In genomic region chr7:83809060-83809459, GRCm38 (mm10) we compare ENCODE assay signal across 10 mouse cellular contexts. TPM values are rescaled to one million over a fixed set of nuclear protein-coding genes. Genes with fewer than 3 reads are reported as not detected.
A peak's percentile ranks its signal among the peaks of the same experiment; 100 is the strongest.
DNase-seq lines count a peak whose midpoint lies in the region; ATAC-seq lines count a peak whose summit lies in the region.
"Had no signal": no experiment of that assay in that cellular context is flagged by ENCODE, and none has a peak within 500 bp of the region (broad histone marks: within the 10 kb centered on the region; RNA-seq: fewer than 3 reads in every experiment).

No protein-coding gene starts in this region.

- no peak overlapping the region for H3K4me3 ChIP-seq in midbrain, embryonic 10.5 days
- H3K4me3 ChIP-seq in midbrain, embryonic 14.5 days (replicated peaks; ENCODE audit: low read depth, low read length): no peak overlapping the region

- DNase-seq in midbrain, embryonic 10.5 days (ENCODE audit: low spot score): no peak
- DNase-seq in midbrain, embryonic 14.5 days: no peak
- DNase-seq in cerebellum, postnatal 36 days: peak; percentile 94 to 98
- DNase-seq in heart, postnatal 36 days: peak; percentile 50 to 52
- DNase-seq in layer of hippocampus, postnatal 14 days (ENCODE audit: low spot score in 2 of 2): peak; percentile 77 to 91
- peak; percentile 34 for DNase-seq in mesoderm, embryonic 11.5 days (ENCODE audit: low read depth, low spot score)
- no peak for DNase-seq in spleen, postnatal 4 days (ENCODE audit: low spot score in 2 of 2)
- no peak for DNase-seq in natural killer cell, adult 2 months (ENCODE audit: low spot score in 2 of 2)

- 58% methylated on average over 6 of the region's 6 CpGs for WGBS in midbrain, embryonic 10.5 days
- WGBS in midbrain, embryonic 14.5 days: 56% methylated on average over 6 of the region's 6 CpGs

- no peaks in the 10 kb centered on the region for H3K36me3 ChIP-seq in midbrain, embryonic 10.5 days
- no peaks in the 10 kb centered on the region for H3K36me3 ChIP-seq in midbrain, embryonic 14.5 days (ENCODE audit: control insufficient read depth, insufficient read depth, low read length)

- H3K27me3 ChIP-seq in midbrain, embryonic 10.5 days (ENCODE audit: low read depth, poor library complexity, severe bottlenecking): no peaks in the 10 kb centered on the region
- no peaks in the 10 kb centered on the region for H3K27me3 ChIP-seq in midbrain, embryonic 14.5 days (ENCODE audit: control insufficient read depth, insufficient read depth, low read length)

- ATAC-seq in midbrain, embryonic 14.5 days (ENCODE audit: low FRiP score, low TSS enrichment): no peak

- peaks cover 48% of the 10 kb centered on the region for H3K4me1 ChIP-seq in midbrain, embryonic 10.5 days
- peaks cover 20% of the 10 kb centered on the region; the same call in 1 of the 2 replicates for H3K4me1 ChIP-seq in midbrain, embryonic 14.5 days (ENCODE audit: control insufficient read depth, insufficient read depth, low read length)

- peak overlapping the region; percentile 78 for H3K27ac ChIP-seq in midbrain, embryonic 10.5 days (replicated peaks)
- no peak overlapping the region for H3K27ac ChIP-seq in midbrain, embryonic 14.5 days (replicated peaks; ENCODE audit: low read depth, low read length)

- H3K9me3 ChIP-seq in midbrain, embryonic 10.5 days (replicated peaks): no peaks in the 10 kb centered on the region
- H3K9me3 ChIP-seq in midbrain, embryonic 14.5 days (ENCODE audit: control insufficient read depth, low read length): no peaks in the 10 kb centered on the region

- intact Hi-C loops in heart, postnatal 36 days (cut with DNase I): no loop called here

- H3K4me2 ChIP-seq in midbrain, embryonic 14.5 days (ENCODE audit: low read length): no peak overlapping the region

- no peak overlapping the region for H3K9ac ChIP-seq in midbrain, embryonic 14.5 days (replicated peaks; ENCODE audit: low read length)

RNA-seq across cellular contexts. Expression of gene Cfap161, which starts 14.4 kb away (rescaled TPM):
- polyA plus RNA-seq in midbrain, embryonic 10.5 days (2016; fragmentation: Nextera tagmentation; extraction: Ambion mirVana): 0.09 TPM in 1 of 2 replicates, not detected in the other
- polyA plus RNA-seq in midbrain, embryonic 14.5 days (2014; fragmentation: Nextera tagmentation; extraction: Ambion mirVana): 0.49 and 0.55 TPM in 2 replicates
- not detected for total RNA-seq in heart, postnatal 36 days (2021)
- total RNA-seq in layer of hippocampus, postnatal 14 days (2021): 1 to 10 TPM in 1 of 2 experiments, under 1 TPM in 1; 0.76 to 1.9 TPM
- total RNA-seq: hematopoietic stem cell, adult 5-6 weeks; neutrophil, adult 5-6 weeks had no signal

Comparison
In these comparisons a context has a peak if more than half of its experiments do, and no peak if none do; other contexts are left out.
1. DNase-seq: peak in cerebellum, postnatal 36 days (2 of 2), heart, postnatal 36 days (2 of 2), layer of hippocampus, postnatal 14 days (2 of 2) and mesoderm, embryonic 11.5 days (single experiment); none in midbrain, embryonic 10.5 days (single experiment), midbrain, embryonic 14.5 days (single experiment), spleen, postnatal 4 days (0 of 2) and natural killer cell, adult 2 months (0 of 2).